Mouse (Mus musculus): ENCODE measurements around the gene Gm3633. TPM values are rescaled to one million over a fixed set of nuclear protein-coding genes. Genes with fewer than 3 reads are reported as not detected.
"Not testable (repeated sequence)": the region's sequence is repeated elsewhere in the genome, so short reads cannot be mapped to it uniquely, and the experiment has no call there.

The Gm3633 gene
- polyA plus RNA-seq (2011; ENCODE audit: insufficient read depth, insufficient read length, low read depth, missing spikeins): not detected in 2 replicates

DNA sequence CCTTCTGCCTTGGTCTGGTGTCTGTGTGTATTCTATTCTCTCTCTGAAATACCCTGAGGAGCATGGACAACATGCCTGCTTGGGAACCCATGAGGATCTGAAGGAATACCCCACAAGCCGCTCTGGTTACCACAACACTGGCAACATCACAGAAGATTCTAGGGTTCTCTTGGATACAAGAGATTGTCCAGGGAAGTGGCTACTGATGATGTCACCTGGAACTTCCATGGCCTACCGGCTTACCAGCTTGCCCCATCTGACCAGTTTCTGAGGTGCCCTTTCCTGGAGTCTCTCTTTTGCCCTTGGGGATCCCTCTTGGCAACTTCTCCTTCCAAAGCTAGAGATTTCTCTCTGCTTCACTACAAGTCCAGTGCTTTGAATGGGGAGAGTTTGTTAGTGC, at the start of gene Gm3633:
Gene Gm3633, minus strand, starts transcription at position 101 of the 400 bp plus-strand sequence.
- not testable (repeated sequence) for H3K36me3 ChIP-seq (ENCODE audit: control insufficient read depth, insufficient read depth, low read length, poor library complexity, severe bottlenecking); H3K9me3 ChIP-seq (replicated peaks; ENCODE audit: control insufficient read depth, insufficient read depth, low read length, poor library complexity, severe bottlenecking); H3K9ac ChIP-seq (ENCODE audit: low read depth, poor library complexity, severe bottlenecking)

DNA sequence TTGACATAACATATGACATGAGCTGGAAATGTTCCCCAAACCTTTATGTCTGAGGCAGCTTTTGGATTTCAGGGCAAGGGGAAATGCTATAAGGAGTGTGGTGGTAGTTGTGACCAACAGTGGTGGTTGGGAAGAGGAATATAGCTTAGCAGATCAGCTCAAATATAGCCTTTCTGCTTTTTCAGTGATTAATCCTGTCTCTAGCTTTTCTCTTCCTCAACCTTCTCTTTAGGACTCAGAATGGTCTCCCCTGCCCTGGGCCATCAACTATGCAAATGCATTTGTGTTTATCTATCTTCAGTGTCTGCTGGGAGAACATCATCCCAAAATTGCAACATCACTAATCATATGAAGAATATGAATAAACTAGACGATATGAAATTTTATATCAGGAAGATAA, 13.9 kb upstream of the Gm3633 start, which contains the start of gene Gm10378:
Gene Gm10378, plus strand, starts transcription at position 301 of the 400 bp plus-strand sequence.
- not testable (repeated sequence) for H3K27me3 ChIP-seq (ENCODE audit: control insufficient read depth, insufficient read depth, low read length, poor library complexity, severe bottlenecking); H3K9me3 ChIP-seq (replicated peaks; ENCODE audit: control insufficient read depth, insufficient read depth, low read length, poor library complexity, severe bottlenecking); H3K4me1 ChIP-seq (ENCODE audit: control insufficient read depth, insufficient read depth, low read length); H3K36me3 ChIP-seq (ENCODE audit: control insufficient read depth, insufficient read depth, low read length, poor library complexity, severe bottlenecking); H3K4me3 ChIP-seq (ENCODE audit: low read depth, low read length); H3K27ac ChIP-seq (ENCODE audit: insufficient read depth, low read length); H3K9ac ChIP-seq (ENCODE audit: low read depth, poor library complexity, severe bottlenecking)

More for the DNA sequence above, at the start of gene Gm3633:
- H3K4me3 ChIP-seq (ENCODE audit: low read depth, low read length); H3K4me1 ChIP-seq (ENCODE audit: control insufficient read depth, insufficient read depth, low read length); H3K27me3 ChIP-seq (ENCODE audit: control insufficient read depth, insufficient read depth, low read length, poor library complexity, severe bottlenecking); H3K27ac ChIP-seq (ENCODE audit: insufficient read depth, low read length): not testable (repeated sequence)

DNA sequence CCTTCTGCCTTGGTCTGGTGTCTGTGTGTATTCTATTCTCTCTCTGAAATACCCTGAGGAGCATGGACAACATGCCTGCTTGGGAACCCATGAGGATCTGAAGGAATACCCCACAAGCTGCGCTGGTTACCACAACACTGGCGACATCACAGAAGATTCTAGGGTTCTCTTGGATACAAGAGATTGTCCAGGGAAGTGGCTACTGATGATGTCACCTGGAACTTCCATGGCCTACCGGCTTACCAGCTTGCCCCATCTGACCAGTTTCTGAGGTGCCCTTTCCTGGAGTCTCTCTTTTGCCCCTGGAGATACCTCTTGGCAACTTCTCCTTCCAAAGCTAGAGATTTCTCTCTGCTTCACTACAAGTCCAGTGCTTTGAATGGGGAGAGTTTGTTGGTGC, 41.9 kb downstream of the Gm3633 start, which contains the start of gene Gm17124:
Gene Gm17124, minus strand, starts transcription at position 101 of the 400 bp plus-strand sequence.
- H3K4me3 ChIP-seq (ENCODE audit: low read depth, low read length); H3K9me3 ChIP-seq (replicated peaks; ENCODE audit: control insufficient read depth, insufficient read depth, low read length, poor library complexity, severe bottlenecking); H3K27me3 ChIP-seq (ENCODE audit: control insufficient read depth, insufficient read depth, low read length, poor library complexity, severe bottlenecking); H3K36me3 ChIP-seq (ENCODE audit: control insufficient read depth, insufficient read depth, low read length, poor library complexity, severe bottlenecking); H3K4me1 ChIP-seq (ENCODE audit: control insufficient read depth, insufficient read depth, low read length); H3K27ac ChIP-seq (ENCODE audit: insufficient read depth, low read length); H3K9ac ChIP-seq (ENCODE audit: low read depth, poor library complexity, severe bottlenecking): not testable (repeated sequence)

Other genes starting within 250 kb of the Gm3633 start
- gene Gm8005, start 202.2 kb downstream of the Gm3633 start, polyA plus RNA-seq (2011; ENCODE audit: insufficient read depth, insufficient read length, low read depth, missing spikeins): not detected in 2 replicates
- gene Gm8011, start 178.0 kb downstream of the Gm3633 start, polyA plus RNA-seq (2011; ENCODE audit: insufficient read depth, insufficient read length, low read depth, missing spikeins): not detected in 2 replicates
- gene Gm8020, start 139.6 kb downstream of the Gm3633 start, polyA plus RNA-seq (2011; ENCODE audit: insufficient read depth, insufficient read length, low read depth, missing spikeins): not detected in 2 replicates
- gene Gm8024, start 117.6 kb downstream of the Gm3633 start, polyA plus RNA-seq (2011; ENCODE audit: insufficient read depth, insufficient read length, low read depth, missing spikeins): not detected in 2 replicates
- not detected in 2 replicates for gene Gm17124, start 42.0 kb downstream of the Gm3633 start, polyA plus RNA-seq (2011; ENCODE audit: insufficient read depth, insufficient read length, low read depth, missing spikeins)
- gene Gm10378, start 14.0 kb upstream of the Gm3633 start, polyA plus RNA-seq (2011; ENCODE audit: insufficient read depth, insufficient read length, low read depth, missing spikeins): not detected in 2 replicates
- not detected in 2 replicates for gene Gm3015, start 126.9 kb upstream of the Gm3633 start, polyA plus RNA-seq (2011; ENCODE audit: insufficient read depth, insufficient read length, low read depth, missing spikeins)
- not detected in 2 replicates for gene Gm10377, start 156.1 kb upstream of the Gm3633 start, polyA plus RNA-seq (2011; ENCODE audit: insufficient read depth, insufficient read length, low read depth, missing spikeins)
- not detected in 2 replicates for gene Gm21977, start 211.6 kb upstream of the Gm3633 start, polyA plus RNA-seq (2011; ENCODE audit: insufficient read depth, insufficient read length, low read depth, missing spikeins)